Mouse (Mus musculus) liver, adult 2 months (tissue): ENCODE measurements around the gene Anapc1. TPM values are rescaled to one million over a fixed set of nuclear protein-coding genes. Genes with fewer than 3 reads are reported as not detected.

Experiments used
- DNase-seq: peaks from one replicate; pipeline ENCODE4 v3.0.0-alpha.2; 2011; ENCODE audit warnings: low read depth, low spot score; ENCODE audit errors: extremely low read depth
- H3K27ac ChIP-seq: fragments of 200-500 bp; replicated peaks from 2 replicates; pipeline ENCODE4 v1.5.1; 2012; ENCODE audit warnings: low read depth, mild to moderate bottlenecking, control low read depth, inconsistent platforms, low read length; ENCODE audit not compliant: insufficient read depth
- H3K27me3 ChIP-seq: fragments of 200-500 bp; 2 replicates; pipeline ENCODE4 v1.6.1; 2012; ENCODE audit warnings: mild to moderate bottlenecking, moderate library complexity, low read length, inconsistent platforms; ENCODE audit not compliant: control insufficient read depth, insufficient read depth
- H3K36me3 ChIP-seq: fragments of 200-500 bp; 2 replicates; pipeline ENCODE4 v1.6.1; 2012; ENCODE audit warnings: low read length, inconsistent platforms; ENCODE audit not compliant: control insufficient read depth, insufficient read depth
- H3K4me1 ChIP-seq: fragments of 200-500 bp; 2 replicates; pipeline ENCODE4 v1.6.1; 2011; ENCODE audit warnings: low read length; ENCODE audit not compliant: control insufficient read depth, insufficient read depth
- H3K4me3 ChIP-seq: fragments of 200-500 bp; 2 replicates; pipeline ENCODE4 v1.5.1; 2011; ENCODE audit warnings: low read depth, mild to moderate bottlenecking, control low read depth, low read length, moderate library complexity; ENCODE audit not compliant: insufficient read depth
- H3K79me2 ChIP-seq: fragments of 200-500 bp; 2 replicates; pipeline ENCODE4 v1.6.1; 2012; ENCODE audit warnings: inconsistent platforms, mild to moderate bottlenecking, low read length, moderate library complexity; ENCODE audit not compliant: control insufficient read depth, insufficient read depth
- H3K9ac ChIP-seq: fragments of 200-500 bp; 2 replicates; pipeline ENCODE4 v1.6.1; 2012; ENCODE audit warnings: low read depth, mild to moderate bottlenecking, control low read depth, inconsistent platforms, low read length
- CTCF ChIP-seq: fragments of 200-500 bp; IDR thresholded peaks from 2 replicates; pipeline ENCODE4 v1.5.1; 2011; ENCODE audit warnings: low read depth, low read length, control low read depth
- POLR2A ChIP-seq: fragments of 200-500 bp; IDR thresholded peaks from 2 replicates; pipeline ENCODE4 v1.6.1; 2011; ENCODE audit warnings: low read length, control low read depth; ENCODE audit not compliant: insufficient read depth; ENCODE audit errors: extremely low read depth
- WGBS: fragments of 180-500 bp; shearing (Covaris S2); methylation state at CpG from one replicate; pipeline ENCODE4 v1.1.7; 2018; 5-methylcytosine and 5-hydroxymethylcytosine counted together
- polyA plus RNA-seq: library from polyadenylated mRNA; depleted of rRNA; stranded (reverse); fragments of >200 nt; gene quantifications from 2 replicates; pipeline ENCODE4 v1.2.3, GENCODE M21; 2012
- total RNA-seq: library from RNA; depleted of rRNA; stranded (reverse); fragments of >200 nt; gene quantifications from 2 replicates; pipeline ENCODE4 v1.2.3, GENCODE M21; 2014

Anapc1 gene
- total and polyA plus RNA-seq, 2 experiments = 22.3 to 33.0 TPM

DNA sequence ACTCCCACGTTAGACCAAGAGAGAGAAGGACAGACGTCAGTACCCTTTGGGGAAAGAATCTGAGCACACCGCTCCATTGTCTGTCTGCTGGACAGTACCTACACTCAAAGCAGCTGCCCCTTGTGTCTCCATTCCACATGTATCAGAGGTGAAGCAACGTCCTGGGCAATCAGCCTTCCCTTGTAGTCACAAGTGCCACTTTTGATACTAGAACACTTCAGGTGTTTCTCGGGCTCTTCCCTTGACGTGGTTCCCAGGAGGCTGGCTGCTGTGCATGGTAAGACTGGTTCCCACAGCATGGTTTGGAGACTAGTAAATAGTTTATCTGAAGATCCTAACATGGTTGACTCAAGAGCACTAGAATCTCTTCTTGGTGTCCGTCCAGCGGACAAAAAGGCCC, 76.0 kb downstream of the Anapc1 start:
- H3K9ac ChIP-seq = no peak overlapping the region
- DNase-seq = peak; percentile 14
- H3K4me3 ChIP-seq = no peak overlapping the region
- H3K27me3 ChIP-seq = no peaks in the 10 kb centered on the region
- H3K27ac ChIP-seq = peak overlapping the region; percentile 66; the same call in 1 of the 2 replicates
- 83% methylated on average over 8 of the region's 8 CpGs for WGBS
- TF ChIP-seq CTCF (no peak), POLR2A (no peak)
- H3K36me3 ChIP-seq = peaks cover 10% of the 10 kb centered on the region
- no peaks in the 10 kb centered on the region for H3K79me2 ChIP-seq
- peaks cover 32% of the 10 kb centered on the region for H3K4me1 ChIP-seq

DNA sequence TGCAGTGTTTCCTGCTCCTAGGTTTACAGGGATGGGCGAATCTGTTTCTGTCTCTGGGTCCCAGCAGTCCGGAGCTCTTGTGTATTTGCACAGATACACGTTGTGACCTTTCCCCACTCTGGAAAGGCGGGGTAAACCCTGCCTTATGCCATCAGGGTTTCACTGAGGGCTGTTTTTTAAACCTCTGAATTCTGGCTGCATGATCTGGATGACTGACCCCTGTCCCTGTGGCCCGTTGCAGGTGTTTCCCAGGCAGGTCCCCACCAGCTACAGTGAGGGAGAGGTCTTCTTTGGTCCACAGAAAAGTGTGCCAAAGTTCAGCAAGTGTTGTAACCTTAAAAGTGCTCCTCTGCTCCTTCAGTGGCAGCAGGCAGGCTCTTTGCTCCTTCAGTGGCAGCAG, 77.9 kb downstream of the Anapc1 start:
- Histone ChIP-seq H3K36me3 (peaks cover 1% of the 10 kb centered on the region; the same call in 1 of the 2 replicates), H3K79me2 (no peaks in the 10 kb centered on the region), H3K4me3 (no peak overlapping the region), H3K27me3 (no peaks in the 10 kb centered on the region), H3K27ac (peak overlapping the region; percentile 63), H3K4me1 (peaks cover 32% of the 10 kb centered on the region), H3K9ac (no peak overlapping the region)
- TF ChIP-seq CTCF (no peak), POLR2A (no peak)
- WGBS = 30% methylated on average over 5 of the region's 5 CpGs
- DNase-seq = peak; percentile 72

DNA sequence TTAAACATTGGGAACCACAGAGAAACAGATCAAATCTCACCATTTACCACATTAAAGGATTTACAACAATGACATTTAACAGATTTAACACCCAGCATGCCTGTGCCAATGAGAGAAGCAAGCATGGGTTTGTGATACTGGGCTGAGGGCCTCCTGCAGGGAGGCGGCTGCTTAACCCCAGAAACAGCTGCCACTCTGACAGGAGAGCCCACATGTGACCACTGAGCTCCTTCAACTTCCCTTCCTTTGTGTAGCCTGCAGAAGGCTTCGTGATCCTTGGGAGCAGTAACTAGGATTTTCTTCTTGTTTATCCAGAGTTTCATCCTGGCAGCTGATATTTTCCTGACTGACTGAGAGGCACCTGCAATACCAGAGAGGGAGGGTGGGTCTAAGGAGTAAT, 85.7 kb downstream of the Anapc1 start:
- 77% methylated on average over 2 of the region's 2 CpGs for WGBS
- Histone ChIP-seq H3K27me3 (no peaks in the 10 kb centered on the region), H3K4me3 (no peak overlapping the region)

DNA sequence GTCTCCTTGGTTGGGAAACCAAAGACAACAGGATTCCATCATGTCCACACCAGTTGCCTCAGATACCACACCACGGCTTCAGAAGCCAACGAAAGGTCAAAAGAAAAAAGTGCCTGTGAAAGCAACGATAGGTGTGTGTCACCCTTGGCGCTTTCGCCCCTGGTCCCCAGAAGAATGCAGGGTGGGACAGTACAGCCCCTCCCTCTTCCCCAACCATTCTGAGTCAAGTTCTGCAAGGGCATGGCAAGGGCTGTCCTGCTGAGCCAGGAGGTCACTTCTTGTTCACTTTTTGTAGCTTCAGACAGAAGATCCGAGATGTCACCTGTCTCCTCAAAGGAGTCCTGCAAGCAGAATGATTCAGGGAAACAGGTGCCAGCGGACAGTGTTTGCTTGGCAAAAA, 94.9 kb downstream of the Anapc1 start:
- no peaks in the 10 kb centered on the region for H3K4me1 ChIP-seq
- 90% methylated on average over 7 of the region's 7 CpGs for WGBS

More for the DNA sequence above, 85.7 kb downstream of the Anapc1 start:
- H3K27ac ChIP-seq = no peak overlapping the region
- H3K9ac ChIP-seq = no peak overlapping the region
- H3K36me3 ChIP-seq = no peaks in the 10 kb centered on the region
- DNase-seq = no peak
- no peak for TF ChIP-seq CTCF
- TF ChIP-seq POLR2A = no peak
- H3K4me1 ChIP-seq = no peaks in the 10 kb centered on the region
- H3K79me2 ChIP-seq = no peaks in the 10 kb centered on the region

DNA sequence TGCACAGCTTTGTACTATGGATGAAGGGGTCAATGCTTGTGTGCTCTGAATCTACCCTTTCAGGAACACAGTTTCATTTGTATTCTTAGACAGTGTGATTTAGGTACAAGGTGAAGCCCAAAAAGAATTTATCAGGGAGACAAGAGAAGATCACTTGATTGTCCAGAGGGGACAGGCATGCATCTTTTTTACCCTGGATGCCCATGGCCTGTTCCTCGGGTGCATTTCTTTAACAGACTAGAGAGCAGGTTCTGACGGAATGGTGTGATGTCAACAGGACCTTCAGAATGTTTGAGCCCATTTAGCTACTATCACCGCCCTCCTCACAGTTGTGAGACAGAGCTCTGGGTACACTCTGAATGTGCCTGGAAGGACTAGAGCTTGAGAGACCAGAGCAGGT, 96.3 kb downstream of the Anapc1 start, which contains the start of gene Spdye4c:
Gene Spdye4c, plus strand, starts transcription at position 301 of the 400 bp plus-strand sequence.
- 95% methylated on average over 3 of the region's 3 CpGs for WGBS
- H3K36me3 ChIP-seq = no peaks in the 10 kb centered on the region
- H3K4me1 ChIP-seq = no peaks in the 10 kb centered on the region
- DNase-seq = no peak
- no peak within 1 kb of the TSS for H3K4me3 ChIP-seq
- H3K79me2 ChIP-seq = no peaks in the 10 kb centered on the region
- H3K9ac ChIP-seq = no peak within 1 kb of the TSS
- no peak within 1 kb of the TSS for H3K27ac ChIP-seq
- H3K27me3 ChIP-seq = no peaks in the 10 kb centered on the region
- no peak for TF ChIP-seq POLR2A
- TF ChIP-seq CTCF = no peak

More for the DNA sequence above, 94.9 kb downstream of the Anapc1 start:
- no peaks in the 10 kb centered on the region for H3K27me3 ChIP-seq
- no peak overlapping the region for H3K4me3 ChIP-seq
- no peak for DNase-seq
- TF ChIP-seq POLR2A (no peak), CTCF (no peak)
- H3K9ac ChIP-seq = no peak overlapping the region
- no peaks in the 10 kb centered on the region for H3K36me3 ChIP-seq
- H3K79me2 ChIP-seq = no peaks in the 10 kb centered on the region
- H3K27ac ChIP-seq = no peak overlapping the region

DNA sequence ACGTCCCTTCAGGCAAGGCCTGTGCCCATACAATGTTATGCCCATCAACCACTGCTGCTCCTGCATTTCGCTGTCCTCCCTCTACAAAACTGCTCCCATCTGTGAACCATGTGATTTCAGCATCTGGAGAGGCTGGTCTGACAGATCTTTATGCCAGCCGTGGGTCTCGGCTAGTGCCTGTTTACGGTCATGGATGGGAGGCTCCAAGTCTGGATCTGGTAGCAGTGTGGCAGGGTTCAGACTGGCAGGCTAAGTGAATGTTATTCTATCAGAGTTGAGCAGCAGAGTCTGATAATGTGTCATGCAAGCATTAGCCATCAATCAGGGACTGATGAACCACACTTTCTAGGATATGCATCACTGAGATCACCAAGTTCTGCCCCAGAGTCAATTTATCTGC, 104.3 kb downstream of the Anapc1 start:
- no peaks in the 10 kb centered on the region for H3K36me3 ChIP-seq
- no peaks in the 10 kb centered on the region for H3K4me1 ChIP-seq
- TF ChIP-seq CTCF = no peak
- TF ChIP-seq POLR2A = no peak
- no peak overlapping the region for H3K9ac ChIP-seq
- no peak overlapping the region for H3K27ac ChIP-seq
- H3K4me3 ChIP-seq = no peak overlapping the region
- no peaks in the 10 kb centered on the region for H3K79me2 ChIP-seq
- H3K27me3 ChIP-seq = no peaks in the 10 kb centered on the region
- DNase-seq = no peak
- WGBS = 92% methylated on average over 5 of the region's 5 CpGs
